Mouse (Mus musculus) MEL (cell line): Measurements from ENCODE around the gene Dus1l.

Source experiments
- BHLHE40 ChIP-seq: IDR thresholded peaks from 2 replicates; pipeline ENCODE4 v1.6.1; 2012; ENCODE audit warnings: low read depth, mild to moderate bottlenecking, inconsistent platforms, low read length, improper control_type of control experiment, borderline replicate concordance
- CTCF ChIP-seq, 3 experiments: IDR thresholded peaks in 2 of 3; conservative IDR thresholded peaks in 1 of 3; 2 replicates each; pipeline ENCODE4 v1.5.1; 2011 to 2012; ENCODE audit warnings: low read length in 3 of 3, low read depth in 2 of 3, mild to moderate bottlenecking in 2 of 3, improper control_type of control experiment in 1 of 3, inconsistent platforms in 1 of 3, mixed read lengths in 1 of 3, moderate library complexity in 1 of 3; ENCODE audit not compliant: control insufficient read depth in 1 of 3, insufficient read depth in 1 of 3, poor library complexity in 1 of 3, severe bottlenecking in 1 of 3
- ETS1 ChIP-seq: IDR thresholded peaks from 2 replicates; pipeline ENCODE4 v1.6.1; 2012; ENCODE audit warnings: low read depth, mild to moderate bottlenecking, inconsistent platforms, low read length, improper control_type of control experiment, moderate library complexity
- GATA1 ChIP-seq: IDR thresholded peaks from 2 replicates; pipeline ENCODE4 v1.6.1; 2011; ENCODE audit warnings: low read depth, low read length, improper control_type of control experiment
- KAT2A ChIP-seq: conservative IDR thresholded peaks from 2 replicates; pipeline ENCODE4 v1.6.1; 2012; ENCODE audit warnings: low read depth, low read length, improper control_type of control experiment, inconsistent platforms
- MAFK ChIP-seq: IDR thresholded peaks from 2 replicates; pipeline ENCODE4 v1.6.1; 2011; ENCODE audit warnings: low read depth, mild to moderate bottlenecking, low read length, improper control_type of control experiment, borderline replicate concordance
- MYC ChIP-seq: IDR thresholded peaks from 2 replicates; pipeline ENCODE4 v1.6.1; 2011; ENCODE audit warnings: low read depth, mild to moderate bottlenecking, low read length, improper control_type of control experiment, moderate library complexity
- NELFE ChIP-seq: IDR thresholded peaks from 2 replicates; pipeline ENCODE4 v1.6.1; 2011; ENCODE audit warnings: low read depth, low read length, improper control_type of control experiment
- POLR2A ChIP-seq, 2 experiments: IDR thresholded peaks; 2 replicates each; pipeline ENCODE4 v1.6.1; 2011 to 2012; ENCODE audit warnings: low read length in 2 of 2, mild to moderate bottlenecking in 2 of 2, control low read depth in 1 of 2, improper control_type of control experiment in 1 of 2, low read depth in 1 of 2, moderate library complexity in 1 of 2; ENCODE audit not compliant: control insufficient read depth in 1 of 2, insufficient read depth in 1 of 2, poor library complexity in 1 of 2
- POLR2AphosphoS2 ChIP-seq: IDR thresholded peaks from 2 replicates; pipeline ENCODE4 v1.6.1; 2011; ENCODE audit warnings: low read length, improper control_type of control experiment
- RCOR1 ChIP-seq: IDR thresholded peaks from 2 replicates; pipeline ENCODE4 v1.6.1; 2012; ENCODE audit warnings: low read depth, mild to moderate bottlenecking, inconsistent platforms, low read length, improper control_type of control experiment
- SIN3A ChIP-seq: IDR thresholded peaks from 2 replicates; pipeline ENCODE4 v1.6.1; 2012; ENCODE audit warnings: low read length, improper control_type of control experiment, inconsistent platforms
- TCF12 ChIP-seq: IDR thresholded peaks from 2 replicates; pipeline ENCODE4 v1.6.1; 2014; ENCODE audit warnings: low read depth, mild to moderate bottlenecking, inconsistent platforms, low read length, improper control_type of control experiment, moderate library complexity
- USF1 ChIP-seq: IDR thresholded peaks from 2 replicates; pipeline ENCODE4 v1.6.1; 2014; ENCODE audit warnings: low read depth, mild to moderate bottlenecking, inconsistent platforms, low read length, improper control_type of control experiment, moderate library complexity

- TF ChIP-seq POLR2A (IDR thresholded peaks at IDR 0.05; ENCODE audit: control insufficient read depth in 1 of 2, insufficient read depth in 1 of 2, low read depth in 1 of 2, low read length in 2 of 2, poor library complexity in 1 of 2) (no peak), MAFK (no peak), GATA1 (no peak), MYC (no peak), POLR2AphosphoS2 (no peak), USF1 (no peak), RCOR1 (no peak), BHLHE40 (no peak), TCF12 (no peak), NELFE (no peak), KAT2A (no peak), SIN3A (no peak), ETS1 (no peak), CTCF (IDR thresholded peaks at IDR 0.05 in 2 of 3, conservative IDR thresholded peaks at IDR 0.05 in 1 of 3; ENCODE audit: control insufficient read depth in 1 of 3, insufficient read depth in 1 of 3, low read depth in 2 of 3, low read length in 3 of 3, poor library complexity in 1 of 3, severe bottlenecking in 1 of 3) (no peak)
Observed at GRCm38 (mm10) chr11:120783426-120784063, 12.7 kb downstream of the Dus1l start.
